Mouse (Mus musculus) CH12.LX (cell line): ENCODE results near the gene Rad9a. TPM values are rescaled to one million over a fixed set of nuclear protein-coding genes. Genes with fewer than 3 reads are reported as not detected.

Source experiments
- DNase-seq: peaks from one replicate; pipeline ENCODE4 v3.0.0-alpha.2; 2013; ENCODE audit errors: extremely low read depth
- H3K27ac ChIP-seq: 2 replicates; pipeline ENCODE4 v1.5.1; 2012; ENCODE audit warnings: low read depth, mild to moderate bottlenecking, control low read depth, moderate library complexity; ENCODE audit not compliant: insufficient read depth
- H3K27me3 ChIP-seq: replicated peaks from 2 replicates; pipeline ENCODE3; 2012; ENCODE audit warnings: inconsistent platforms
- H3K36me3 ChIP-seq, 2 experiments: replicated peaks in 1 of 2; 2 replicates each; pipeline versions ENCODE3 to v1.6.1; 2012; ENCODE audit warnings: inconsistent platforms in 1 of 2, low read length in 1 of 2, mild to moderate bottlenecking in 1 of 2, mixed read lengths in 1 of 2, moderate library complexity in 1 of 2; ENCODE audit not compliant: control insufficient read depth in 1 of 2, insufficient read depth in 1 of 2
- H3K4me1 ChIP-seq, 2 experiments: 2 replicates each; pipeline ENCODE4 v1.6.1; 2012; ENCODE audit warnings: inconsistent platforms in 1 of 2, moderate library complexity in 1 of 2; ENCODE audit not compliant: insufficient read depth in 2 of 2, control insufficient read depth in 1 of 2
- H3K4me2 ChIP-seq: 2 replicates; pipeline ENCODE4 v1.6.1; 2012; ENCODE audit warnings: low read depth, mild to moderate bottlenecking, control low read depth; ENCODE audit not compliant: poor library complexity, insufficient read depth, severe bottlenecking
- H3K4me3 ChIP-seq, 3 experiments: fragments of 150-350 bp in 1 of 3; sonication (generic) in 1 of 3; replicated peaks in 1 of 3; 2 replicates each; pipeline versions ENCODE3 to v1.5.1; 2011 to 2012; ENCODE audit warnings: low read depth in 2 of 3, low read length in 2 of 3, mild to moderate bottlenecking in 2 of 3, moderate library complexity in 2 of 3, control low read depth in 1 of 3, improper control_type of control experiment in 1 of 3, inconsistent platforms in 1 of 3, mixed read lengths in 1 of 3; ENCODE audit not compliant: poor library complexity in 1 of 3
- H3K79me2 ChIP-seq: replicated peaks from 2 replicates; pipeline ENCODE4 v1.6.1; 2012; ENCODE audit warnings: mild to moderate bottlenecking, moderate library complexity; ENCODE audit not compliant: control insufficient read depth, poor library complexity, insufficient read depth, severe bottlenecking; ENCODE audit errors: extremely low read depth
- H3K9ac ChIP-seq: 2 replicates; pipeline ENCODE4 v1.6.1; 2012; ENCODE audit warnings: low read depth, mild to moderate bottlenecking, control low read depth, moderate library complexity; ENCODE audit not compliant: insufficient read depth
- H3K9me3 ChIP-seq: replicated peaks from 2 replicates; pipeline ENCODE3; 2012; ENCODE audit warnings: low read length, inconsistent platforms, mixed read lengths
- BHLHE40 ChIP-seq: IDR thresholded peaks from 2 replicates; pipeline ENCODE4 v1.6.1; 2011; ENCODE audit warnings: mild to moderate bottlenecking, low read depth, low read length, improper control_type of control experiment
- CHD2 ChIP-seq: IDR thresholded peaks from 2 replicates; pipeline ENCODE4 v1.6.1; 2011; ENCODE audit warnings: low read length, improper control_type of control experiment
- CTCF ChIP-seq, 2 experiments: IDR thresholded peaks in 1 of 2; conservative IDR thresholded peaks in 1 of 2; 2 replicates each; pipeline ENCODE4 v1.5.1; 2011 to 2012; ENCODE audit warnings: low read depth in 2 of 2, low read length in 2 of 2, improper control_type of control experiment in 1 of 2, inconsistent platforms in 1 of 2, mild to moderate bottlenecking in 1 of 2, moderate library complexity in 1 of 2
- ELF1 ChIP-seq: IDR thresholded peaks from 2 replicates; pipeline ENCODE4 v1.6.1; 2014; ENCODE audit warnings: low read depth, mild to moderate bottlenecking, inconsistent platforms, low read length, improper control_type of control experiment
- ETS1 ChIP-seq: conservative IDR thresholded peaks from 2 replicates; pipeline ENCODE4 v1.6.1; 2012; ENCODE audit warnings: low read depth, mild to moderate bottlenecking, inconsistent platforms, low read length, improper control_type of control experiment, moderate library complexity
- JUN ChIP-seq: IDR thresholded peaks from 2 replicates; pipeline ENCODE4 v1.6.1; 2011; ENCODE audit warnings: low read depth, mild to moderate bottlenecking, low read length, improper control_type of control experiment, moderate library complexity; ENCODE audit not compliant: insufficient read depth
- JUND ChIP-seq: conservative IDR thresholded peaks from 2 replicates; pipeline ENCODE4 v1.6.1; 2011; ENCODE audit warnings: low read depth, low read length, improper control_type of control experiment
- KAT2A ChIP-seq: IDR thresholded peaks from 2 replicates; pipeline ENCODE4 v1.6.1; 2012; ENCODE audit warnings: low read length, improper control_type of control experiment, inconsistent platforms; ENCODE audit not compliant: insufficient replicate concordance
- MAX ChIP-seq: IDR thresholded peaks from 2 replicates; pipeline ENCODE4 v1.6.1; 2011; ENCODE audit warnings: low read length, improper control_type of control experiment
- MAZ ChIP-seq: IDR thresholded peaks from 2 replicates; pipeline ENCODE4 v1.6.1; 2012; ENCODE audit warnings: low read depth, mild to moderate bottlenecking, inconsistent platforms, low read length, improper control_type of control experiment, moderate library complexity
- MEF2A ChIP-seq: IDR thresholded peaks from 2 replicates; pipeline ENCODE4 v1.6.1; 2014; ENCODE audit warnings: low read depth, mild to moderate bottlenecking, inconsistent platforms, low read length, improper control_type of control experiment, borderline replicate concordance
- MXI1 ChIP-seq: IDR thresholded peaks from 2 replicates; pipeline ENCODE4 v1.6.1; 2011; ENCODE audit warnings: mild to moderate bottlenecking, low read depth, low read length, improper control_type of control experiment
- MYC ChIP-seq: IDR thresholded peaks from 2 replicates; pipeline ENCODE4 v1.6.1; 2011; ENCODE audit warnings: low read depth, mild to moderate bottlenecking, improper control_type of control experiment, low read length
- NELFE ChIP-seq: IDR thresholded peaks from 2 replicates; pipeline ENCODE4 v1.6.1; 2011; ENCODE audit warnings: low read depth, low read length, improper control_type of control experiment
- NRF1 ChIP-seq: IDR thresholded peaks from 2 replicates; pipeline ENCODE4 v1.6.1; 2014; ENCODE audit warnings: low read depth, mild to moderate bottlenecking, inconsistent platforms, low read length, improper control_type of control experiment, moderate library complexity
- PAX5 ChIP-seq: IDR thresholded peaks from 2 replicates; pipeline ENCODE4 v1.6.1; 2012; ENCODE audit warnings: low read length, inconsistent platforms, mixed read lengths
- POLR2A ChIP-seq: IDR thresholded peaks from 2 replicates; pipeline ENCODE4 v1.6.1; 2011; ENCODE audit warnings: low read depth, mild to moderate bottlenecking, improper control_type of control experiment, low read length
- POLR2AphosphoS2 ChIP-seq: IDR thresholded peaks from 2 replicates; pipeline ENCODE4 v1.6.1; 2011; ENCODE audit warnings: low read depth, low read length, improper control_type of control experiment
- SIN3A ChIP-seq: IDR thresholded peaks from 2 replicates; pipeline ENCODE4 v1.6.1; 2012; ENCODE audit warnings: low read length, improper control_type of control experiment, inconsistent platforms
- TBP ChIP-seq: conservative IDR thresholded peaks from 2 replicates; pipeline ENCODE4 v1.6.1; 2011; ENCODE audit warnings: low read depth, low read length, improper control_type of control experiment
- UBTF ChIP-seq: IDR thresholded peaks from 2 replicates; pipeline ENCODE4 v1.6.1; 2012; ENCODE audit warnings: low read depth, mild to moderate bottlenecking, inconsistent platforms, low read length, improper control_type of control experiment, moderate library complexity
- USF2 ChIP-seq: conservative IDR thresholded peaks from 2 replicates; pipeline ENCODE4 v1.6.1; 2011; ENCODE audit warnings: low read depth, low read length, improper control_type of control experiment
- ZC3H11A ChIP-seq: IDR thresholded peaks from 2 replicates; pipeline ENCODE4 v1.6.1; 2012; ENCODE audit warnings: low read depth, mild to moderate bottlenecking, inconsistent platforms, low read length, improper control_type of control experiment
- ZMIZ1 ChIP-seq: IDR thresholded peaks from 2 replicates; pipeline ENCODE4 v1.6.1; 2012; ENCODE audit warnings: low read depth, mild to moderate bottlenecking, inconsistent platforms, low read length, improper control_type of control experiment
- ZNF384 ChIP-seq: IDR thresholded peaks from 2 replicates; pipeline ENCODE4 v1.6.1; 2012; ENCODE audit warnings: low read depth, low read length, improper control_type of control experiment, inconsistent platforms
- dilution Hi-C: fragments of 300-500 bp; cut with MboI; formaldehyde crosslinking; loops from 2 replicates; pipeline ENCODE4 v1.14.3; 2020; ENCODE audit warnings: low sequenced_read_pairs; ENCODE audit not compliant: extremely low pct_unique_long_range_greater_than_20kb, extremely low pct_ligation_motif_present
- in situ Hi-C: fragments of 300-500 bp; cut with MboI; formaldehyde crosslinking; loops from 3 replicates; pipeline ENCODE4 v1.14.3; 2019; ENCODE audit warnings: low sequenced_read_pairs, low pct_ligation_motif_present, low pct_unique_long_range_greater_than_20kb, mixed read lengths
- polyA plus RNA-seq: library from polyadenylated mRNA; unstranded; fragments of >175 nt; gene quantifications from 2 replicates; pipeline ENCODE4 v1.2.1, GENCODE M21; 2012; ENCODE audit warnings: low read depth; ENCODE audit not compliant: insufficient read length
- total RNA-seq, 2 experiments: library from RNA; depleted of rRNA; stranded (reverse); fragments of 300-350 nt in 1 of 2; fragments of >200 nt in 1 of 2; gene quantifications; 2 replicates each; pipeline ENCODE4 v1.2.3; 2012 to 2014

The Rad9a gene
- total and polyA plus RNA-seq, 3 experiments: 14.3 to 20.5 (median 20.0) TPM

DNA sequence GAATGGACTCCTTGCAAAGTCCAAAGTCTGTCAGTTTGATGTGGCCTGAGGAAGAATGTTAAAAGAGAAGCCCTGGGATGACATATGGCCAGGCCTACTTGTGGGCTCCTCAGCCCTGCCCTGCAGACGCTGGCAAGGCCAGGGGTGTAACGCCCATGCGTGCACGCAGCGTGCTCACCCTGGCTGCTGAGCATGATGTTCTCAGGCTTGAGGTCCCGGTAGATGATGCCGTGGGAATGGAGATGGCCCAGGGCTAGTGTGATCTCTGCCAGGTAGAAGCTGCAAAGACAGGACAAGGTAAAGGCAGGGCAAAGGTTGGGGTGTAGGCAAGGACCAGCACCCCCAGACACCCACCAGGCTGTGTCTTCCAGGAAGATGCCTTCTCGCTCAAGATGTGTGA, 42.4 kb downstream of the Rad9a start:
- H3K4me1 ChIP-seq: peaks cover 23 to 49% of the 10 kb centered on the region in 2 experiments
- H3K36me3 ChIP-seq: peaks cover 52 to 64% of the 10 kb centered on the region in 2 experiments
- dilution Hi-C loops: no loop called here
- DNase-seq: no peak
- no peak overlapping the region for H3K27ac ChIP-seq
- H3K9ac ChIP-seq: no peak overlapping the region
- no peaks in the 10 kb centered on the region for H3K9me3 ChIP-seq
- no peak overlapping the region for H3K4me3 ChIP-seq
- TF ChIP-seq NELFE (no peak), JUN (no peak), BHLHE40 (no peak), ETS1 (no peak), MAZ (no peak), ZMIZ1 (no peak), POLR2A (no peak), ZC3H11A (no peak)
- no peak overlapping the region for H3K4me2 ChIP-seq
- in situ Hi-C loops: no loop called here
- no peaks in the 10 kb centered on the region for H3K27me3 ChIP-seq
- H3K79me2 ChIP-seq: peaks cover 29% of the 10 kb centered on the region

DNA sequence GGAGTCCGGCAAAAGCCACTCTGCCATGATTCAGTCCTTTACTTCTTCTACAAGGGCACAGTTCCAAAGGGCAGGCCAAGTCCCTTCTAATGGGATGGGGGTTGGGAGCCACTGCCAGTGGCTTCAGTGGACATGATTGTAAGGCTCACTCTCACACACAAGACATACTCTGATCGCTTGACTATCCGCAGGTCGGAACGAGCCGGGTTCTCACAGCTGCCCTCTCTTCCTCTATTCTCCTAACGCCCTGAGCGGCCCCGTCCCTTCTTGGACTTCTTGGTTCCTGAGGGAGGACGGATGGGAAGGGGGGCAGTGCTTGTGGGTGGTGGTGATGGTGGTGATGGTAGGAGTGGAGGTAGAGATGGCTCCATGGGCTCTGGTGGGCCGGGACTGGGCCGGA, 44.7 kb downstream of the Rad9a start:
- peaks cover 22 to 56% of the 10 kb centered on the region in 2 experiments for H3K4me1 ChIP-seq
- peak overlapping the region in 1 of 3 experiments; percentile 73 for H3K4me3 ChIP-seq
- no peaks in the 10 kb centered on the region for H3K27me3 ChIP-seq
- H3K9ac ChIP-seq: peak overlapping the region; percentile 96; the same call in 1 of the 2 replicates
- H3K9me3 ChIP-seq: no peaks in the 10 kb centered on the region
- peaks cover 19% of the 10 kb centered on the region for H3K79me2 ChIP-seq
- in situ Hi-C loops: no loop called here
- peak overlapping the region; percentile 90 for H3K27ac ChIP-seq
- H3K36me3 ChIP-seq: peaks cover 68 to 83% of the 10 kb centered on the region in 2 experiments
- H3K4me2 ChIP-seq: peak overlapping the region; percentile 52
- TF ChIP-seq TBP (no peak), PAX5 (no peak), CTCF (conservative IDR thresholded peaks at IDR 0.05 in 1 of 2, IDR thresholded peaks at IDR 0.05 in 1 of 2; ENCODE audit: low read depth in 2 of 2, low read length in 2 of 2) (no peak)
- TF ChIP-seq, all 38 proteins: peak for 0
- DNase-seq: no peak
- dilution Hi-C loops: no loop called here

DNA sequence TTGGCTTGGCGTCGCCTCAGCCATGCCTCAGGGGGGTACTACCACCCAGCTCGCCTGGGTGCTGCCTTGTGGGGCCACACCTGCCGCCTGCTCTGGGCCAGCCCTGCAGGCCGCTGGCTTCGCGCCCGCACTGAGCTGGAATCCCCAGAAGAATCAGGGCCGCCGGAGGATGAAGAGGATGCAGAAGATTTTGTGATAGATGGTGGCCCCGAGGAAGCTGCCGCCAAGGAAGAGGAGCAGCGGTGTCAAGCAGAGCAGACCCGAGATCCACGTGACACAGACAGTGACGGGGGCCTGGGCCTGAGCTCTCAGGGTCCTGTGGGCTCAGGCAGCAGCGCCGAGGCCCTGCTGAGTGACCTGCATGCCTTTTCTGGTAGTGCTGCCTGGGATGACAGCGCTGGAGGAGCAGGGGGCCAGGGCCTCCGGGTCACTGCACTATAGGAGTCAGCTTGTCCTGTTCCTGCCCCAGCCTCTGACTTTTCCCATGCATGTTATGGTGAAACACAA, 45.3 kb downstream of the Rad9a start:
- H3K79me2 ChIP-seq: peaks cover 19% of the 10 kb centered on the region
- no peaks in the 10 kb centered on the region for H3K9me3 ChIP-seq
- no peaks in the 10 kb centered on the region for H3K27me3 ChIP-seq
- DNase-seq: no peak
- dilution Hi-C loops (no loop called here), in situ Hi-C loops (no loop called here)
- peak overlapping the region; percentile 72 to 82 (median 73) for H3K4me3 ChIP-seq
- H3K9ac ChIP-seq: peak overlapping the region; percentile 96
- peaks cover 66 to 83% of the 10 kb centered on the region in 2 experiments for H3K36me3 ChIP-seq
- H3K4me1 ChIP-seq: peaks cover 22 to 59% of the 10 kb centered on the region in 2 experiments
- H3K4me2 ChIP-seq: peak overlapping the region; percentile 52
- H3K27ac ChIP-seq: peak overlapping the region; percentile 90
- TF ChIP-seq ELF1 (0 out of 2 replicates have a peak, but pooled peaks have one; percentile 18), UBTF (peak; percentile 74; the same call in 1 of the 2 replicates), JUND (no peak), USF2 (no peak), SIN3A (no peak), MEF2A (no peak), POLR2AphosphoS2 (no peak; the same call in 1 of the 2 replicates), ZC3H11A (no peak), ZNF384 (no peak), MYC (no peak), MXI1 (peak; percentile 24; the same call in 1 of the 2 replicates), KAT2A (no peak), CTCF (conservative IDR thresholded peaks at IDR 0.05 in 1 of 2, IDR thresholded peaks at IDR 0.05 in 1 of 2; ENCODE audit: low read depth in 2 of 2, low read length in 2 of 2) (no peak), MAZ (0 out of 2 replicates have a peak, but pooled peaks have one; percentile 30), NRF1 (0 out of 2 replicates have a peak, but pooled peaks have one; percentile 9), BHLHE40 (peak; percentile 34; the same call in 1 of the 2 replicates), CHD2 (no peak), MAX (peak; percentile 43; the same call in 1 of the 2 replicates), TBP (no peak)
